Mouse (Mus musculus) testis, adult 2 months (tissue): ENCODE results near the gene Zfp239.

Experiments used
- CTCF ChIP-seq: fragments of 200-500 bp; IDR thresholded peaks from 2 replicates; pipeline ENCODE4 v1.5.1; 2012; ENCODE audit warnings: low read depth, mild to moderate bottlenecking, inconsistent platforms, low read length, moderate library complexity; ENCODE audit not compliant: control insufficient read depth, insufficient read depth, insufficient replicate concordance
- POLR2A ChIP-seq: fragments of 200-500 bp; IDR thresholded peaks from 2 replicates; pipeline ENCODE4 v1.6.1; 2012; ENCODE audit warnings: low read depth, mild to moderate bottlenecking, inconsistent platforms, low read length, moderate library complexity; ENCODE audit not compliant: control insufficient read depth

DNA sequence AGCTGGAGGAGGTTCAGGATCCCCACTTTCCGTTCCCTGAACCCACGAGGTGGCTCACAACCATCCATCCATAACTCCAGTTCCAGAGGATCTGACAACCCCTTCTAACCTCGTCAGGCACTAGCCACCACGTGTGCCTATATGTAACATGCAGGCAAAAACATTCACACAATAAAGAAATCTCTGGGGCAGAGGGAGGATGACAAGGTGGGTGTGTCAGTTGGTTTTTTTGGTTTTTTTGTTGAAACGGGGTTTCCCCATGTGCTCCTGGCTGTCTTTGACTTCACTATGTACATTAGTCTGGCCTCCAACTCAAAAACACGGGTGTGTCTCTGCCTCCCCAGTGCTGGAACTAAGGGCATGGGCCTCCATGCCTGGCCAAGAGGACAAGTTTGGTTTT lies 28.4 kb downstream of the Zfp239 start:
- TF ChIP-seq CTCF (no peak), POLR2A (no peak)
